Mouse (Mus musculus): ENCODE results near the gene Mtfp1.

DNA sequence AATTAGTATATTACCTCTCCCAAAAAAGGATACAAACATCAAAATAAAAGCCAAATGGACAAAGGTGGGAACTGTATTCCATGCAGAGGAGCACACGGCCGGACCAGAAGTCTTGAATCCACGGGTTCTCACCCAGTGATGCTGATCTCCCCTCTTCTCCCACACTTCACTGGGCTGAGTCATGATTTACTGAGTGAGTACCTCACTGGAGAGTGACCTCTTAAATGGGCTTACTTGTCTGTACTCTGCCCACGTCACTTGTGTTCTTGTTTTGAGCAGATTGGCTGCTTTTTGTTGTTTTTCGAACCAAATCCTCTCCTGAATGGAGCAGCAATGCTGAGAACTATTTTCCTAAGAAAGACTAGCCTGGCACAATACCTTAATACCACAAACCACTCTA is 9.7 kb upstream of the Mtfp1 start:
- TF ChIP-seq CTCF (IDR thresholded peaks at IDR 0.05; ENCODE audit: extremely low read depth, insufficient read depth, insufficient read length, insufficient replicate concordance) (no peak), POLR2A (IDR thresholded peaks at IDR 0.05; ENCODE audit: low read depth, low read length) (no peak)

Data from spleen, adult 2 months (tissue).